Mouse (Mus musculus) bone marrow, adult 2 months (tissue): Measurements from ENCODE around the gene 1700017B05Rik.

Experiments
- CTCF ChIP-seq: fragments of 200-500 bp; IDR thresholded peaks from 2 replicates; pipeline ENCODE4 v1.5.1; 2011; ENCODE audit warnings: low read length, control low read depth; ENCODE audit not compliant: control insufficient read depth, insufficient read depth
- POLR2A ChIP-seq: fragments of 200-500 bp; IDR thresholded peaks from 2 replicates; pipeline ENCODE4 v1.6.1; 2011; ENCODE audit warnings: low read depth, mild to moderate bottlenecking, control low read depth, low read length, borderline replicate concordance; ENCODE audit not compliant: control insufficient read depth

- TF ChIP-seq POLR2A, result no peak
- no peak for TF ChIP-seq CTCF
Measured at GRCm38 (mm10) chr9:57281549-57281948, 19.1 kb upstream of the 1700017B05Rik start.
